In genomic region chr5:131083072-131083657, GRCm38 (mm10) we compare ENCODE assay signal across 9 mouse cellular contexts.
DNase-seq lines count a peak whose midpoint lies in the region; ATAC-seq and TF ChIP-seq lines count a peak whose summit lies in the region.
"Had no signal": no experiment of that assay in that cellular context is flagged by ENCODE, and none has a peak within 500 bp of the region (broad histone marks: within the 10 kb centered on the region; RNA-seq: fewer than 3 reads in every experiment).

No protein-coding gene starts in this region.

- H3K4me3 ChIP-seq in limb, embryonic 12.5 days (replicated peaks) = no peak overlapping the region
- H3K4me3 ChIP-seq in liver, postnatal 0 days (ENCODE audit: low read depth, low read length) = no peak overlapping the region
- H3K4me3 ChIP-seq: heart, embryonic 15.5 days had no signal

- peaks cover 21% of the 10 kb centered on the region for H3K4me1 ChIP-seq in limb, embryonic 12.5 days (replicated peaks)
- no peaks in the 10 kb centered on the region for H3K4me1 ChIP-seq in liver, postnatal 0 days (ENCODE audit: insufficient read depth)
- H3K4me1 ChIP-seq: heart, embryonic 15.5 days had no signal

- 31% methylated on average over 14 of the region's 14 CpGs for WGBS in limb, embryonic 12.5 days
- 68% methylated on average over 14 of the region's 14 CpGs for WGBS in liver, postnatal 0 days (ENCODE audit: insufficient replicate concordance)

- peak; percentile 9 for DNase-seq in adrenal gland, adult 2 months
- no peak for DNase-seq in adrenal gland, postnatal 10 days
- peak; percentile 35 for DNase-seq in right cerebral cortex, adult 18-20 months
- no peak for DNase-seq in right cerebral cortex, postnatal 14 days
- DNase-seq in liver, postnatal 0 days = no peak
- no peak for DNase-seq in adrenal gland, adult 18-20 months (ENCODE audit: low spot score in 2 of 2)
- DNase-seq in urinary bladder, postnatal 25 days (ENCODE audit: low spot score) = no peak

- peak overlapping the region; percentile 22; the same call in 1 of the 2 replicates for H3K4me2 ChIP-seq in limb, embryonic 12.5 days
- no peak overlapping the region for H3K4me2 ChIP-seq in liver, postnatal 0 days (ENCODE audit: low read depth, low read length)
- H3K4me2 ChIP-seq: heart, embryonic 15.5 days had no signal

- H3K9me3 ChIP-seq in limb, embryonic 12.5 days = no peaks in the 10 kb centered on the region
- H3K9me3 ChIP-seq in liver, postnatal 0 days (ENCODE audit: low read length) = no peaks in the 10 kb centered on the region
- H3K9me3 ChIP-seq: heart, embryonic 15.5 days had no signal

- no peak for ATAC-seq in limb, embryonic 12.5 days (ENCODE audit: insufficient number of reproducible peaks, insufficient read depth, low FRiP score, low TSS enrichment, low read depth)
- ATAC-seq in liver, postnatal 0 days = no peak

- TF ChIP-seq EP300 in liver, postnatal 0 days (IDR thresholded peaks at IDR 0.05; ENCODE audit: low read depth) = no peak

- no peaks in the 10 kb centered on the region for H3K27me3 ChIP-seq in limb, embryonic 12.5 days
- no peaks in the 10 kb centered on the region for H3K27me3 ChIP-seq in liver, postnatal 0 days (ENCODE audit: insufficient read depth, low read length)
- H3K27me3 ChIP-seq: heart, embryonic 15.5 days had no signal

- H3K27ac ChIP-seq in limb, embryonic 12.5 days = no peak overlapping the region
- H3K27ac ChIP-seq in liver, postnatal 0 days (ENCODE audit: low read depth) = no peak overlapping the region
- H3K27ac ChIP-seq: heart, embryonic 15.5 days had no signal

- TF ChIP-seq CTCF in liver, postnatal 0 days (IDR thresholded peaks at IDR 0.05; ENCODE audit: low read depth) = no peak

- no peak overlapping the region for H3K9ac ChIP-seq in limb, embryonic 12.5 days (replicated peaks)
- H3K9ac ChIP-seq in liver, postnatal 0 days (replicated peaks) = no peak overlapping the region
- H3K9ac ChIP-seq: heart, embryonic 15.5 days had no signal

- no peaks in the 10 kb centered on the region for H3K36me3 ChIP-seq in limb, embryonic 12.5 days
- H3K36me3 ChIP-seq in liver, postnatal 0 days (replicated peaks; ENCODE audit: insufficient read depth, low read length) = no peaks in the 10 kb centered on the region
- H3K36me3 ChIP-seq: heart, embryonic 15.5 days had no signal

Comparison
In these comparisons a context has a peak if more than half of its experiments do, and no peak if none do; other contexts are left out.
1. DNase-seq: peak in adrenal gland, adult 2 months (single experiment) and right cerebral cortex, adult 18-20 months (single experiment); none in adrenal gland, postnatal 10 days (single experiment), right cerebral cortex, postnatal 14 days (single experiment), liver, postnatal 0 days (single experiment), adrenal gland, adult 18-20 months (0 of 2) and urinary bladder, postnatal 25 days (single experiment).